Mouse (Mus musculus): ENCODE measurements around the gene Sulf2. TPM values are rescaled to one million over a fixed set of nuclear protein-coding genes. Genes with fewer than 3 reads are reported as not detected.

Gene Sulf2
- polyA plus RNA-seq, 1 experiment: 14.2 TPM

- H3K27me3 ChIP-seq (ENCODE audit: control insufficient read depth, insufficient read depth, low read length): no peaks in the 10 kb centered on the region
- H3K36me3 ChIP-seq (ENCODE audit: control insufficient read depth, insufficient read depth, low read length): no peaks in the 10 kb centered on the region
- no peak overlapping the region for H3K27ac ChIP-seq (ENCODE audit: control insufficient read depth, insufficient read depth, low read depth, low read length)
- no peaks in the 10 kb centered on the region; the same call in 1 of the 2 replicates for H3K4me1 ChIP-seq (ENCODE audit: control insufficient read depth, insufficient read depth, low read length)
- peak overlapping the region; percentile 19 for H3K4me3 ChIP-seq (ENCODE audit: control insufficient read depth, low read depth, low read length)
- no peak for TF ChIP-seq POLR2A (IDR thresholded peaks at IDR 0.05; ENCODE audit: control insufficient read depth, low read depth, low read length)
- TF ChIP-seq CTCF (IDR thresholded peaks at IDR 0.05; ENCODE audit: control insufficient read depth, insufficient read depth, insufficient replicate concordance, low read depth, low read length): no peak
Observed at GRCm38 (mm10) chr2:166128756-166129155, 26.7 kb downstream of the Sulf2 start.

- no peaks in the 10 kb centered on the region for H3K27me3 ChIP-seq (ENCODE audit: control insufficient read depth, insufficient read depth, low read length)
- peaks cover 4% of the 10 kb centered on the region for H3K4me1 ChIP-seq (ENCODE audit: control insufficient read depth, insufficient read depth, low read length)
- H3K4me3 ChIP-seq (ENCODE audit: control insufficient read depth, low read depth, low read length): peak overlapping the region; percentile 30
- TF ChIP-seq CTCF (IDR thresholded peaks at IDR 0.05; ENCODE audit: control insufficient read depth, insufficient read depth, insufficient replicate concordance, low read depth, low read length) (no peak), POLR2A (IDR thresholded peaks at IDR 0.05; ENCODE audit: control insufficient read depth, low read depth, low read length) (no peak)
- H3K27ac ChIP-seq (ENCODE audit: control insufficient read depth, insufficient read depth, low read depth, low read length): no peak overlapping the region
- H3K36me3 ChIP-seq (ENCODE audit: control insufficient read depth, insufficient read depth, low read length): no peaks in the 10 kb centered on the region
Observed at GRCm38 (mm10) chr2:166128032-166128431, 27.4 kb downstream of the Sulf2 start.

- Histone ChIP-seq H3K4me3 (ENCODE audit: control insufficient read depth, low read depth, low read length) (no peak overlapping the region), H3K27me3 (ENCODE audit: control insufficient read depth, insufficient read depth, low read length) (no peaks in the 10 kb centered on the region), H3K36me3 (ENCODE audit: control insufficient read depth, insufficient read depth, low read length) (no peaks in the 10 kb centered on the region), H3K27ac (ENCODE audit: control insufficient read depth, insufficient read depth, low read depth, low read length) (no peak overlapping the region), H3K4me1 (ENCODE audit: control insufficient read depth, insufficient read depth, low read length) (peaks cover 4% of the 10 kb centered on the region)
- no peak for TF ChIP-seq CTCF (IDR thresholded peaks at IDR 0.05; ENCODE audit: control insufficient read depth, insufficient read depth, insufficient replicate concordance, low read depth, low read length)
- no peak for TF ChIP-seq POLR2A (IDR thresholded peaks at IDR 0.05; ENCODE audit: control insufficient read depth, low read depth, low read length)
Observed at GRCm38 (mm10) chr2:166126343-166126742, 29.1 kb downstream of the Sulf2 start.

GRCm38 (mm10) chr2:166125492-166126252 is 29.8 kb downstream of the Sulf2 start:
- H3K36me3 ChIP-seq (ENCODE audit: control insufficient read depth, insufficient read depth, low read length): no peaks in the 10 kb centered on the region
- H3K27ac ChIP-seq (ENCODE audit: control insufficient read depth, insufficient read depth, low read depth, low read length): no peak overlapping the region
- TF ChIP-seq CTCF (IDR thresholded peaks at IDR 0.05; ENCODE audit: control insufficient read depth, insufficient read depth, insufficient replicate concordance, low read depth, low read length) (no peak), POLR2A (IDR thresholded peaks at IDR 0.05; ENCODE audit: control insufficient read depth, low read depth, low read length) (no peak)
- no peaks in the 10 kb centered on the region for H3K27me3 ChIP-seq (ENCODE audit: control insufficient read depth, insufficient read depth, low read length)
- H3K4me1 ChIP-seq (ENCODE audit: control insufficient read depth, insufficient read depth, low read length): peaks cover 6% of the 10 kb centered on the region
- no peak overlapping the region for H3K4me3 ChIP-seq (ENCODE audit: control insufficient read depth, low read depth, low read length)

GRCm38 (mm10) chr2:166125033-166125432 is 30.4 kb downstream of the Sulf2 start:
- Histone ChIP-seq H3K4me3 (ENCODE audit: control insufficient read depth, low read depth, low read length) (no peak overlapping the region), H3K4me1 (ENCODE audit: control insufficient read depth, insufficient read depth, low read length) (peaks cover 6% of the 10 kb centered on the region), H3K36me3 (ENCODE audit: control insufficient read depth, insufficient read depth, low read length) (no peaks in the 10 kb centered on the region), H3K27me3 (ENCODE audit: control insufficient read depth, insufficient read depth, low read length) (no peaks in the 10 kb centered on the region), H3K27ac (ENCODE audit: control insufficient read depth, insufficient read depth, low read depth, low read length) (no peak overlapping the region)
- no peak for TF ChIP-seq CTCF (IDR thresholded peaks at IDR 0.05; ENCODE audit: control insufficient read depth, insufficient read depth, insufficient replicate concordance, low read depth, low read length)
- no peak for TF ChIP-seq POLR2A (IDR thresholded peaks at IDR 0.05; ENCODE audit: control insufficient read depth, low read depth, low read length)

- no peaks in the 10 kb centered on the region for H3K36me3 ChIP-seq (ENCODE audit: control insufficient read depth, insufficient read depth, low read length)
Observed at GRCm38 (mm10) chr2:166122781-166123180, 32.7 kb downstream of the Sulf2 start.

GRCm38 (mm10) chr2:166121681-166122355 is 33.6 kb downstream of the Sulf2 start:
- Histone ChIP-seq H3K36me3 (ENCODE audit: control insufficient read depth, insufficient read depth, low read length) (no peaks in the 10 kb centered on the region), H3K27ac (ENCODE audit: control insufficient read depth, insufficient read depth, low read depth, low read length) (no peak overlapping the region), H3K27me3 (ENCODE audit: control insufficient read depth, insufficient read depth, low read length) (no peaks in the 10 kb centered on the region), H3K4me3 (ENCODE audit: control insufficient read depth, low read depth, low read length) (no peak overlapping the region), H3K4me1 (ENCODE audit: control insufficient read depth, insufficient read depth, low read length) (peaks cover 6% of the 10 kb centered on the region)
- TF ChIP-seq CTCF (IDR thresholded peaks at IDR 0.05; ENCODE audit: control insufficient read depth, insufficient read depth, insufficient replicate concordance, low read depth, low read length) (no peak), POLR2A (IDR thresholded peaks at IDR 0.05; ENCODE audit: control insufficient read depth, low read depth, low read length) (no peak)

More at GRCm38 (mm10) chr2:166122781-166123180, 32.7 kb downstream of the Sulf2 start:
- H3K27ac ChIP-seq (ENCODE audit: control insufficient read depth, insufficient read depth, low read depth, low read length): peak overlapping the region; percentile 69
- no peaks in the 10 kb centered on the region for H3K27me3 ChIP-seq (ENCODE audit: control insufficient read depth, insufficient read depth, low read length)
- TF ChIP-seq POLR2A (IDR thresholded peaks at IDR 0.05; ENCODE audit: control insufficient read depth, low read depth, low read length) (no peak), CTCF (IDR thresholded peaks at IDR 0.05; ENCODE audit: control insufficient read depth, insufficient read depth, insufficient replicate concordance, low read depth, low read length) (no peak)
- peaks cover 6% of the 10 kb centered on the region for H3K4me1 ChIP-seq (ENCODE audit: control insufficient read depth, insufficient read depth, low read length)
- no peak overlapping the region for H3K4me3 ChIP-seq (ENCODE audit: control insufficient read depth, low read depth, low read length)
